Mouse (Mus musculus) liver, adult 2 months (tissue): ENCODE results near the gene Alg14. TPM values are rescaled to one million over a fixed set of nuclear protein-coding genes. Genes with fewer than 3 reads are reported as not detected.

Source experiments
- DNase-seq: peaks from one replicate; pipeline ENCODE4 v3.0.0-alpha.2; 2011; ENCODE audit warnings: low read depth, low spot score; ENCODE audit errors: extremely low read depth
- H3K27ac ChIP-seq: fragments of 200-500 bp; replicated peaks from 2 replicates; pipeline ENCODE4 v1.5.1; 2012; ENCODE audit warnings: low read depth, mild to moderate bottlenecking, control low read depth, inconsistent platforms, low read length; ENCODE audit not compliant: insufficient read depth
- H3K27me3 ChIP-seq: fragments of 200-500 bp; 2 replicates; pipeline ENCODE4 v1.6.1; 2012; ENCODE audit warnings: mild to moderate bottlenecking, moderate library complexity, low read length, inconsistent platforms; ENCODE audit not compliant: control insufficient read depth, insufficient read depth
- H3K36me3 ChIP-seq: fragments of 200-500 bp; 2 replicates; pipeline ENCODE4 v1.6.1; 2012; ENCODE audit warnings: low read length, inconsistent platforms; ENCODE audit not compliant: control insufficient read depth, insufficient read depth
- H3K4me1 ChIP-seq: fragments of 200-500 bp; 2 replicates; pipeline ENCODE4 v1.6.1; 2011; ENCODE audit warnings: low read length; ENCODE audit not compliant: control insufficient read depth, insufficient read depth
- H3K4me3 ChIP-seq: fragments of 200-500 bp; 2 replicates; pipeline ENCODE4 v1.5.1; 2011; ENCODE audit warnings: low read depth, mild to moderate bottlenecking, control low read depth, low read length, moderate library complexity; ENCODE audit not compliant: insufficient read depth
- H3K79me2 ChIP-seq: fragments of 200-500 bp; 2 replicates; pipeline ENCODE4 v1.6.1; 2012; ENCODE audit warnings: inconsistent platforms, mild to moderate bottlenecking, low read length, moderate library complexity; ENCODE audit not compliant: control insufficient read depth, insufficient read depth
- H3K9ac ChIP-seq: fragments of 200-500 bp; 2 replicates; pipeline ENCODE4 v1.6.1; 2012; ENCODE audit warnings: low read depth, mild to moderate bottlenecking, control low read depth, inconsistent platforms, low read length
- CTCF ChIP-seq: fragments of 200-500 bp; IDR thresholded peaks from 2 replicates; pipeline ENCODE4 v1.5.1; 2011; ENCODE audit warnings: low read depth, low read length, control low read depth
- POLR2A ChIP-seq: fragments of 200-500 bp; IDR thresholded peaks from 2 replicates; pipeline ENCODE4 v1.6.1; 2011; ENCODE audit warnings: low read length, control low read depth; ENCODE audit not compliant: insufficient read depth; ENCODE audit errors: extremely low read depth
- WGBS: fragments of 180-500 bp; shearing (Covaris S2); methylation state at CpG from one replicate; pipeline ENCODE4 v1.1.7; 2018; 5-methylcytosine and 5-hydroxymethylcytosine counted together
- polyA plus RNA-seq: library from polyadenylated mRNA; depleted of rRNA; stranded (reverse); fragments of >200 nt; gene quantifications from 2 replicates; pipeline ENCODE4 v1.2.3, GENCODE M21; 2012; rRNA removed
- total RNA-seq: library from RNA; depleted of rRNA; stranded (reverse); fragments of >200 nt; gene quantifications from 2 replicates; pipeline ENCODE4 v1.2.3, GENCODE M21; 2014; rRNA removed

Gene Alg14
- total RNA-seq, result 12.6 and 14.3 TPM in 2 replicates
- polyA plus RNA-seq, result 23.4 and 24.3 TPM in 2 replicates

- no peaks in the 10 kb centered on the region for H3K36me3 ChIP-seq
- H3K9ac ChIP-seq, result peak within 1 kb of the TSS; percentile 76
- TF ChIP-seq POLR2A (0 out of 2 replicates have a peak, but pooled peaks have one; percentile 32), CTCF (no peak)
- under 1% methylated on average over 42 of the region's 42 CpGs for WGBS
- H3K4me3 ChIP-seq, result peak within 1 kb of the TSS; percentile 62
- H3K4me1 ChIP-seq, result peaks cover 6% of the 10 kb centered on the region
- DNase-seq, result peak; percentile 98
- H3K27me3 ChIP-seq, result no peaks in the 10 kb centered on the region
- H3K79me2 ChIP-seq, result no peaks in the 10 kb centered on the region; the same call in 1 of the 2 replicates
- peak within 1 kb of the TSS; percentile 90 for H3K27ac ChIP-seq
These were observed at the start of gene Alg14 for GRCm38 (mm10) chr3:121291560-121292258. Gene Alg14, plus strand, starts transcription at chr3:121291773.

GRCm38 (mm10) chr3:121242111-121242936 is 49.2 kb upstream of the Alg14 start:
- Histone ChIP-seq H3K27ac (no peak overlapping the region), H3K9ac (no peak overlapping the region), H3K4me1 (peaks cover 4% of the 10 kb centered on the region), H3K4me3 (no peak overlapping the region), H3K27me3 (no peaks in the 10 kb centered on the region), H3K36me3 (peaks cover 5% of the 10 kb centered on the region; the same call in 1 of the 2 replicates), H3K79me2 (peaks cover 49% of the 10 kb centered on the region)
- DNase-seq, result no peak
- no peak for TF ChIP-seq CTCF
- WGBS, result 65% methylated on average over 9 of the region's 9 CpGs

- H3K4me1 ChIP-seq, result peaks cover 4% of the 10 kb centered on the region; the same call in 1 of the 2 replicates
- 75% methylated on average over 4 of the region's 4 CpGs for WGBS
- H3K9ac ChIP-seq, result peak overlapping the region; percentile 21; the same call in 1 of the 2 replicates
- H3K36me3 ChIP-seq, result peaks cover 5% of the 10 kb centered on the region; the same call in 1 of the 2 replicates
- no peak overlapping the region for H3K4me3 ChIP-seq
- 0 out of 2 replicates have a peak overlapping the region, but pooled peaks have one; percentile 4 for H3K27ac ChIP-seq
- peaks cover 48% of the 10 kb centered on the region for H3K79me2 ChIP-seq
- TF ChIP-seq CTCF, result no peak
- TF ChIP-seq POLR2A, result no peak
- no peaks in the 10 kb centered on the region for H3K27me3 ChIP-seq
- DNase-seq, result no peak
These were observed 48.6 kb upstream of the Alg14 start for GRCm38 (mm10) chr3:121242941-121243340.

GRCm38 (mm10) chr3:121250048-121250447 is 41.5 kb upstream of the Alg14 start:
- peaks cover 17% of the 10 kb centered on the region for H3K36me3 ChIP-seq
- WGBS, result 93% methylated on average over 9 of the region's 9 CpGs
- no peak overlapping the region for H3K4me3 ChIP-seq
- peaks cover 9% of the 10 kb centered on the region; the same call in 1 of the 2 replicates for H3K4me1 ChIP-seq
- TF ChIP-seq POLR2A (no peak), CTCF (no peak)
- no peak for DNase-seq
- peaks cover 48% of the 10 kb centered on the region for H3K79me2 ChIP-seq
- H3K27me3 ChIP-seq, result no peaks in the 10 kb centered on the region
- H3K9ac ChIP-seq, result no peak overlapping the region
- peak overlapping the region; percentile 7; the same call in 1 of the 2 replicates for H3K27ac ChIP-seq

- Histone ChIP-seq H3K79me2 (peaks cover 49% of the 10 kb centered on the region), H3K9ac (0 out of 2 replicates have a peak overlapping the region, but pooled peaks have one; percentile 3), H3K4me1 (peaks cover 12% of the 10 kb centered on the region), H3K27me3 (no peaks in the 10 kb centered on the region), H3K36me3 (peaks cover 17% of the 10 kb centered on the region), H3K4me3 (no peak overlapping the region), H3K27ac (peak overlapping the region; percentile 7; the same call in 1 of the 2 replicates)
- no peak for TF ChIP-seq POLR2A
- WGBS, result 54% methylated on average over 19 of the region's 19 CpGs
- peak; percentile 46 for DNase-seq
These were observed 40.8 kb upstream of the Alg14 start for GRCm38 (mm10) chr3:121250576-121251433.
